In genomic region chr10:63156919-63157318, GRCm38 (mm10) we compare ENCODE assay signal across 9 mouse cellular contexts. TPM values are rescaled to one million over a fixed set of nuclear protein-coding genes. Genes with fewer than 3 reads are reported as not detected.
DNase-seq lines count a peak whose midpoint lies in the region; ATAC-seq and TF ChIP-seq lines count a peak whose summit lies in the region.
"Had no signal": no experiment of that assay in that cellular context is flagged by ENCODE, and none has a peak within 500 bp of the region (broad histone marks: within the 10 kb centered on the region; RNA-seq: fewer than 3 reads in every experiment).

No protein-coding gene starts in this region.

- H3K27ac ChIP-seq in cortical plate, adult 2 months (ENCODE audit: insufficient read depth, low read length): peak overlapping the region; percentile 36; the same call in 1 of the 2 replicates
- no peak overlapping the region for H3K27ac ChIP-seq in midbrain, postnatal 0 days (ENCODE audit: low read depth, low read length)

- no peak overlapping the region for H3K4me2 ChIP-seq in midbrain, postnatal 0 days (ENCODE audit: low read depth, low read length, poor library complexity, severe bottlenecking)

- no peaks in the 10 kb centered on the region for H3K36me3 ChIP-seq in midbrain, postnatal 0 days (ENCODE audit: insufficient read depth, low read length)

- H3K4me3 ChIP-seq in cortical plate, adult 2 months (ENCODE audit: insufficient read depth, low read length): no peak overlapping the region
- H3K4me3 ChIP-seq in midbrain, postnatal 0 days (ENCODE audit: low read depth, low read length): no peak overlapping the region
- H3K4me3 ChIP-seq: megakaryocyte, embryonic 14.5 days had no signal

- 70% methylated on average over 4 of the region's 4 CpGs for WGBS in midbrain, postnatal 0 days

- H3K4me1 ChIP-seq in cortical plate, adult 2 months (ENCODE audit: control insufficient read depth, insufficient read depth, low read length): peaks cover 7% of the 10 kb centered on the region
- H3K4me1 ChIP-seq in midbrain, postnatal 0 days (ENCODE audit: insufficient read depth, low read length): no peaks in the 10 kb centered on the region

- H3K9ac ChIP-seq in midbrain, postnatal 0 days (replicated peaks; ENCODE audit: low read length, poor library complexity, severe bottlenecking): no peak overlapping the region

- 0 out of 2 replicates have a peak, but pooled peaks have one; percentile 25 for ATAC-seq in granulocyte monocyte progenitor cell, adult 5-6 weeks (replicated peaks; ENCODE audit: poor library complexity, severe bottlenecking)
- ATAC-seq in midbrain, postnatal 0 days (ENCODE audit: low FRiP score): no peak
- no peak for ATAC-seq in inflammation-experienced regulatory T-cells, adult 6 months

- no peaks in the 10 kb centered on the region for H3K27me3 ChIP-seq in midbrain, postnatal 0 days (ENCODE audit: insufficient read depth, low read length)

- peak; percentile 69 to 83 for DNase-seq in layer of hippocampus, adult 18-20 months (ENCODE audit: low spot score in 2 of 2)
- DNase-seq in lung, postnatal 25 days (ENCODE audit: low spot score): peak; percentile 56
- DNase-seq in cerebellum, postnatal 36 days: no peak
- no peak for DNase-seq in cerebellum, postnatal 14 days
- DNase-seq in midbrain, postnatal 0 days (ENCODE audit: low spot score): no peak

- TF ChIP-seq CTCF in cortical plate, adult 2 months (IDR thresholded peaks at IDR 0.05; ENCODE audit: extremely low read depth, insufficient read depth, low read length): no peak
- TF ChIP-seq CTCF in midbrain, postnatal 0 days (IDR thresholded peaks at IDR 0.05): no peak

- H3K9me3 ChIP-seq in midbrain, postnatal 0 days (ENCODE audit: low read length): no peaks in the 10 kb centered on the region

- no peak for TF ChIP-seq POLR2A in cortical plate, adult 2 months (IDR thresholded peaks at IDR 0.05; ENCODE audit: extremely low read depth, insufficient read depth, low read length)

RNA-seq across cellular contexts. Expression of gene Mypn, which starts 46.8 kb away (rescaled TPM):
- 2.5 TPM in 2 replicates for polyA plus RNA-seq in cortical plate, adult 2 months (2012; rRNA removed)
- total RNA-seq in granulocyte monocyte progenitor cell, adult 5-6 weeks (2014; fragmentation: Nextera tagmentation): not detected in 2 replicates
- not detected in 2 replicates for total RNA-seq in granulocyte monocyte progenitor cell, adult 5-6 weeks (2017)
- total RNA-seq in layer of hippocampus, adult 18-20 months (2021): 1 to 10 TPM; 1.7 to 2.4 TPM
- 0.22 and 0.57 TPM in 2 replicates for total RNA-seq in midbrain, postnatal 0 days (2014; rRNA removed)
- 0.74 and 0.88 TPM in 2 replicates for polyA plus RNA-seq in midbrain, postnatal 0 days (2015; fragmentation: Nextera tagmentation; extraction: Ambion mirVana)
- not detected for polyA plus RNA-seq in inflammation-experienced regulatory T-cells, adult 6 months (2017; shearing (Covaris generic))

RNA-seq across cellular contexts. Expression of gene Atoh7, which starts 57.5 kb away (rescaled TPM):
- polyA plus RNA-seq in cortical plate, adult 2 months (2012; rRNA removed): 2.8 and 3.7 TPM in 2 replicates
- not detected in 2 replicates for total RNA-seq in granulocyte monocyte progenitor cell, adult 5-6 weeks (2014; fragmentation: Nextera tagmentation)
- not detected in 2 replicates for total RNA-seq in granulocyte monocyte progenitor cell, adult 5-6 weeks (2017)
- 1 to 10 TPM in 1 of 2 experiments, under 1 TPM in 1; 0.79 to 2.4 TPM for total RNA-seq in layer of hippocampus, adult 18-20 months (2021)
- total RNA-seq in midbrain, postnatal 0 days (2014; rRNA removed): 0.99 and 4.4 TPM in 2 replicates
- polyA plus RNA-seq in midbrain, postnatal 0 days (2015; fragmentation: Nextera tagmentation; extraction: Ambion mirVana): 4.8 and 6.0 TPM in 2 replicates
- polyA plus RNA-seq in inflammation-experienced regulatory T-cells, adult 6 months (2017; shearing (Covaris generic)): not detected

Comparison
In these comparisons a context has a peak if more than half of its experiments do, and no peak if none do; other contexts are left out.
1. DNase-seq: peak in layer of hippocampus, adult 18-20 months (2 of 2) and lung, postnatal 25 days (single experiment); none in cerebellum, postnatal 36 days (0 of 2), cerebellum, postnatal 14 days (0 of 2) and midbrain, postnatal 0 days (single experiment).